Mouse (Mus musculus) intestine, embryonic 16.5 days (tissue): ENCODE data around the gene Asxl1. TPM values are rescaled to one million over a fixed set of nuclear protein-coding genes. Genes with fewer than 3 reads are reported as not detected.

Experiments
- ATAC-seq: fragments of 200-750 bp; cut with Nextera tagmentation; 2 replicates; pipeline ENCODE4 v1.8.0; 2017; ENCODE audit warnings: moderate TSS enrichment, moderate library complexity
- H3K27ac ChIP-seq: fragments of 300-500 bp; sonication (generic); 2 replicates; pipeline ENCODE4 v1.5.1; 2014; ENCODE audit warnings: mild to moderate bottlenecking, low read length
- H3K27me3 ChIP-seq: fragments of 300-500 bp; sonication (generic); replicated peaks from 2 replicates; pipeline ENCODE4 v1.6.1; 2014; ENCODE audit warnings: low read length, control low read depth, mixed read lengths; ENCODE audit not compliant: control insufficient read depth, insufficient read depth
- H3K36me3 ChIP-seq: fragments of 300-500 bp; sonication (generic); 2 replicates; pipeline ENCODE4 v1.6.1; 2014; ENCODE audit warnings: low read length, control low read depth; ENCODE audit not compliant: control insufficient read depth, insufficient read depth
- H3K4me1 ChIP-seq: fragments of 300-500 bp; sonication (generic); 2 replicates; pipeline ENCODE4 v1.6.1; 2014; ENCODE audit warnings: low read length, control low read depth, mixed read lengths; ENCODE audit not compliant: control insufficient read depth, insufficient read depth
- H3K4me2 ChIP-seq: fragments of 300-500 bp; sonication (generic); 2 replicates; pipeline ENCODE4 v1.6.1; 2014; ENCODE audit warnings: low read depth, low read length, control low read depth
- H3K4me3 ChIP-seq: fragments of 300-500 bp; sonication (generic); 2 replicates; pipeline ENCODE4 v1.5.1; 2014; ENCODE audit warnings: mild to moderate bottlenecking, low read length
- H3K9ac ChIP-seq: fragments of 300-500 bp; sonication (generic); 2 replicates; pipeline ENCODE4 v1.6.1; 2014; ENCODE audit warnings: low read depth, low read length
- H3K9me3 ChIP-seq: fragments of 300-500 bp; sonication (generic); 2 replicates; pipeline ENCODE4 v1.6.1; 2016; ENCODE audit warnings: low read length, control low read depth; ENCODE audit not compliant: control insufficient read depth
- WGBS: fragments of 180-500 bp; shearing (Covaris S2); extraction: QIAGEN DNeasy Blood & Tissue Kit; methylation state at CpG from one replicate; pipeline ENCODE4 v1.1.7; 2014; 5-methylcytosine and 5-hydroxymethylcytosine counted together
- polyA plus RNA-seq: library from polyadenylated mRNA; unstranded; fragments of >200 nt; fragmentation: Nextera tagmentation; extraction: Ambion mirVana; gene quantifications from 2 replicates; pipeline ENCODE4 v1.2.1, GENCODE M21; 2015

Gene Asxl1
- polyA plus RNA-seq, 1 experiment from 2014 or later = 6.9 TPM

GRCm38 (mm10) chr2:153312884-153313283 lies 32.7 kb upstream of the Asxl1 start:
- Histone ChIP-seq H3K27me3 (no peaks in the 10 kb centered on the region), H3K4me2 (no peak overlapping the region), H3K9me3 (no peaks in the 10 kb centered on the region), H3K36me3 (peaks cover 11% of the 10 kb centered on the region), H3K4me1 (no peaks in the 10 kb centered on the region), H3K4me3 (no peak overlapping the region), H3K27ac (no peak overlapping the region), H3K9ac (no peak overlapping the region)
- 91% methylated on average over 9 of the region's 9 CpGs for WGBS
- ATAC-seq = no peak

- no peaks in the 10 kb centered on the region for H3K27me3 ChIP-seq
- no peak overlapping the region for H3K27ac ChIP-seq
- 90% methylated on average over 4 of the region's 4 CpGs for WGBS
- H3K9me3 ChIP-seq = no peaks in the 10 kb centered on the region
- H3K36me3 ChIP-seq = peaks cover 19% of the 10 kb centered on the region
- no peak overlapping the region for H3K4me2 ChIP-seq
- no peak overlapping the region for H3K4me3 ChIP-seq
- ATAC-seq = no peak
- H3K9ac ChIP-seq = no peak overlapping the region
- no peaks in the 10 kb centered on the region for H3K4me1 ChIP-seq
Measured at GRCm38 (mm10) chr2:153318408-153318807, 27.2 kb upstream of the Asxl1 start.

- no peaks in the 10 kb centered on the region for H3K9me3 ChIP-seq
- H3K36me3 ChIP-seq = peaks cover 22% of the 10 kb centered on the region
- no peak for ATAC-seq
- no peaks in the 10 kb centered on the region for H3K4me1 ChIP-seq
- H3K27me3 ChIP-seq = no peaks in the 10 kb centered on the region
- H3K27ac ChIP-seq = peak overlapping the region; percentile 23; the same call in 1 of the 2 replicates
- 79% methylated on average over 8 of the region's 8 CpGs for WGBS
- H3K4me2 ChIP-seq = no peak overlapping the region
- no peak overlapping the region for H3K4me3 ChIP-seq
- no peak overlapping the region for H3K9ac ChIP-seq
Measured at GRCm38 (mm10) chr2:153319036-153319643, 26.5 kb upstream of the Asxl1 start.

- H3K27me3 ChIP-seq = no peaks in the 10 kb centered on the region
- H3K36me3 ChIP-seq = peaks cover 16% of the 10 kb centered on the region
- H3K27ac ChIP-seq = no peak overlapping the region
- no peak overlapping the region for H3K9ac ChIP-seq
- no peak overlapping the region for H3K4me3 ChIP-seq
- no peaks in the 10 kb centered on the region for H3K4me1 ChIP-seq
- ATAC-seq = no peak
- no peak overlapping the region for H3K4me2 ChIP-seq
- WGBS = 80% methylated on average over 9 of the region's 9 CpGs
- no peaks in the 10 kb centered on the region for H3K9me3 ChIP-seq
Measured at GRCm38 (mm10) chr2:153325706-153326376, 19.8 kb upstream of the Asxl1 start.

DNA sequence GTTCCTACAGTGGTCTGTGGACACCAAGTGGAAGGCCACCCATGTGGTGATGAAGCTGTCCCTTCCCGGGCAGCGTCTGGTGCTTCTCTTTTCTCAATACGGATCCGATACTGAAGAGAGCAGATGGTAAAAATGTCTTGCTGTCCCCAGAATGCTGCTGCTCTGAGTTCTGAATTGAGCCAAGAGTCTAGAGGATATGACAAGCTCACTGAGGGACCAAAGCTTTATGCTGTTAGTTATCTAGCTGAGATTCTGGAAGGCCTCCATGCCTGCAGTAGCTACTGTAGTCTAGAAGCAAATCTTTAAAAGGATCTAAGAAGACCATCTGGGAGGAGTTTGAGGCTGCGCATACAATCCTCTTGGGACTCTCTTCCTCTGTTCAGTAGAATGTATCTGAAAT lies 13.4 kb upstream of the Asxl1 start:
- ATAC-seq = no peak
- WGBS = 94% methylated on average over 5 of the region's 5 CpGs
- Histone ChIP-seq H3K4me1 (no peaks in the 10 kb centered on the region), H3K9ac (no peak overlapping the region), H3K27me3 (no peaks in the 10 kb centered on the region), H3K4me2 (no peak overlapping the region), H3K27ac (no peak overlapping the region), H3K9me3 (no peaks in the 10 kb centered on the region), H3K36me3 (peaks cover 3% of the 10 kb centered on the region), H3K4me3 (no peak overlapping the region)

GRCm38 (mm10) chr2:153332981-153333380 lies 12.6 kb upstream of the Asxl1 start:
- Histone ChIP-seq H3K4me2 (no peak overlapping the region), H3K4me1 (no peaks in the 10 kb centered on the region), H3K9ac (no peak overlapping the region), H3K9me3 (no peaks in the 10 kb centered on the region), H3K36me3 (peaks cover 3% of the 10 kb centered on the region), H3K4me3 (no peak overlapping the region), H3K27me3 (no peaks in the 10 kb centered on the region), H3K27ac (no peak overlapping the region)
- WGBS = 91% methylated on average over 3 of the region's 3 CpGs
- no peak for ATAC-seq

- H3K27ac ChIP-seq = no peak overlapping the region
- H3K27me3 ChIP-seq = no peaks in the 10 kb centered on the region
- no peak overlapping the region for H3K9ac ChIP-seq
- no peaks in the 10 kb centered on the region for H3K9me3 ChIP-seq
- no peak for ATAC-seq
- H3K4me3 ChIP-seq = no peak overlapping the region
- 74% methylated on average over 6 of the region's 6 CpGs for WGBS
- H3K36me3 ChIP-seq = peaks cover 3% of the 10 kb centered on the region; the same call in 1 of the 2 replicates
- no peak overlapping the region for H3K4me2 ChIP-seq
- no peaks in the 10 kb centered on the region for H3K4me1 ChIP-seq
Measured at GRCm38 (mm10) chr2:153333822-153334232, 11.8 kb upstream of the Asxl1 start.

- Histone ChIP-seq H3K4me2 (no peak overlapping the region), H3K9me3 (no peaks in the 10 kb centered on the region), H3K4me3 (no peak overlapping the region), H3K4me1 (no peaks in the 10 kb centered on the region), H3K9ac (no peak overlapping the region), H3K27ac (no peak overlapping the region), H3K27me3 (no peaks in the 10 kb centered on the region), H3K36me3 (peaks cover 3% of the 10 kb centered on the region; the same call in 1 of the 2 replicates)
- ATAC-seq = no peak; the same call in 1 of the 2 replicates
- 76% methylated on average over 3 of the region's 3 CpGs for WGBS
Measured at GRCm38 (mm10) chr2:153334281-153334680, 11.3 kb upstream of the Asxl1 start.

- Histone ChIP-seq H3K4me3 (no peak overlapping the region), H3K27me3 (no peaks in the 10 kb centered on the region), H3K9ac (no peak overlapping the region), H3K36me3 (no peaks in the 10 kb centered on the region), H3K4me2 (no peak overlapping the region), H3K9me3 (no peaks in the 10 kb centered on the region), H3K4me1 (no peaks in the 10 kb centered on the region), H3K27ac (no peak overlapping the region)
- ATAC-seq = no peak
- WGBS = 49% methylated on average over 2 of the region's 2 CpGs
Measured at GRCm38 (mm10) chr2:153336117-153336516, 9.5 kb upstream of the Asxl1 start.
